Mouse (Mus musculus) testis, adult 2 months (tissue): ENCODE results near the gene Nup205. TPM values are rescaled to one million over a fixed set of nuclear protein-coding genes. Genes with fewer than 3 reads are reported as not detected.

ENCODE experiments used
- H3K27ac ChIP-seq: fragments of 200-500 bp; 2 replicates; pipeline ENCODE4 v1.5.1; 2012; ENCODE audit warnings: low read depth, low read length; ENCODE audit not compliant: control insufficient read depth, insufficient read depth
- H3K27me3 ChIP-seq: fragments of 200-500 bp; 2 replicates; pipeline ENCODE4 v1.6.1; 2012; ENCODE audit warnings: mild to moderate bottlenecking, low read length, moderate library complexity; ENCODE audit not compliant: control insufficient read depth, insufficient read depth
- H3K36me3 ChIP-seq: fragments of 200-500 bp; 2 replicates; pipeline ENCODE4 v1.6.1; 2012; ENCODE audit warnings: mild to moderate bottlenecking, low read length; ENCODE audit not compliant: control insufficient read depth, insufficient read depth
- H3K4me1 ChIP-seq: fragments of 200-500 bp; 2 replicates; pipeline ENCODE4 v1.6.1; 2012; ENCODE audit warnings: low read length; ENCODE audit not compliant: control insufficient read depth, insufficient read depth
- H3K4me3 ChIP-seq: fragments of 200-500 bp; 2 replicates; pipeline ENCODE4 v1.5.1; 2012; ENCODE audit warnings: low read depth, mild to moderate bottlenecking, low read length, moderate library complexity, mixed read lengths; ENCODE audit not compliant: control insufficient read depth
- CTCF ChIP-seq: fragments of 200-500 bp; IDR thresholded peaks from 2 replicates; pipeline ENCODE4 v1.5.1; 2012; ENCODE audit warnings: low read depth, mild to moderate bottlenecking, inconsistent platforms, low read length, moderate library complexity; ENCODE audit not compliant: control insufficient read depth, insufficient read depth, insufficient replicate concordance
- POLR2A ChIP-seq: fragments of 200-500 bp; IDR thresholded peaks from 2 replicates; pipeline ENCODE4 v1.6.1; 2012; ENCODE audit warnings: low read depth, mild to moderate bottlenecking, inconsistent platforms, low read length, moderate library complexity; ENCODE audit not compliant: control insufficient read depth
- polyA plus RNA-seq: library from polyadenylated mRNA; depleted of rRNA; stranded (reverse); fragments of >200 nt; gene quantifications from 2 replicates; pipeline ENCODE4 v1.2.3, GENCODE M21; 2012

The Nup205 gene
- polyA plus RNA-seq, 1 experiment, result 101 TPM

- H3K4me3 ChIP-seq, result no peak overlapping the region
- H3K36me3 ChIP-seq, result no peaks in the 10 kb centered on the region
- no peak overlapping the region; the same call in 1 of the 2 replicates for H3K27ac ChIP-seq
- TF ChIP-seq POLR2A (no peak), CTCF (no peak)
- H3K4me1 ChIP-seq, result peaks cover 1% of the 10 kb centered on the region; the same call in 1 of the 2 replicates
- no peaks in the 10 kb centered on the region for H3K27me3 ChIP-seq
These were observed 82.3 kb downstream of the Nup205 start for GRCm38 (mm10) chr6:35259526-35259925.

- Histone ChIP-seq H3K4me1 (no peaks in the 10 kb centered on the region), H3K27me3 (no peaks in the 10 kb centered on the region), H3K4me3 (no peak overlapping the region), H3K27ac (peak overlapping the region; percentile 5; the same call in 1 of the 2 replicates), H3K36me3 (no peaks in the 10 kb centered on the region)
- TF ChIP-seq CTCF (no peak), POLR2A (no peak)
These were observed 83.3 kb downstream of the Nup205 start for GRCm38 (mm10) chr6:35260531-35260930.

- Histone ChIP-seq H3K36me3 (no peaks in the 10 kb centered on the region), H3K4me1 (peaks cover 10% of the 10 kb centered on the region), H3K27me3 (no peaks in the 10 kb centered on the region), H3K4me3 (no peak overlapping the region), H3K27ac (no peak overlapping the region)
- TF ChIP-seq CTCF (no peak), POLR2A (no peak)
These were observed 88.5 kb downstream of the Nup205 start for GRCm38 (mm10) chr6:35265580-35266278.

- TF ChIP-seq CTCF, result no peak
- TF ChIP-seq POLR2A, result no peak
- no peaks in the 10 kb centered on the region for H3K27me3 ChIP-seq
- peaks cover 11% of the 10 kb centered on the region for H3K4me1 ChIP-seq
- H3K27ac ChIP-seq, result no peak overlapping the region
- no peak overlapping the region for H3K4me3 ChIP-seq
- H3K36me3 ChIP-seq, result no peaks in the 10 kb centered on the region
These were observed 91.5 kb downstream of the Nup205 start for GRCm38 (mm10) chr6:35268711-35269110.

- TF ChIP-seq POLR2A (no peak), CTCF (no peak)
- Histone ChIP-seq H3K4me3 (peak overlapping the region; percentile 17; the same call in 1 of the 2 replicates), H3K4me1 (peaks cover 12% of the 10 kb centered on the region), H3K27me3 (no peaks in the 10 kb centered on the region), H3K36me3 (no peaks in the 10 kb centered on the region), H3K27ac (no peak overlapping the region)
These were observed 92.4 kb downstream of the Nup205 start for GRCm38 (mm10) chr6:35269643-35270042.

- Histone ChIP-seq H3K27me3 (no peaks in the 10 kb centered on the region), H3K36me3 (no peaks in the 10 kb centered on the region), H3K4me1 (peaks cover 12% of the 10 kb centered on the region), H3K4me3 (no peak overlapping the region), H3K27ac (no peak overlapping the region)
- no peak for TF ChIP-seq CTCF
- no peak for TF ChIP-seq POLR2A
These were observed 94.1 kb downstream of the Nup205 start for GRCm38 (mm10) chr6:35271094-35271855.
